Mouse (Mus musculus) lung, postnatal 0 days (tissue): Measurements from ENCODE around the gene Wbp2.

ENCODE experiments used
- CTCF ChIP-seq: IDR thresholded peaks from 2 replicates; pipeline ENCODE4 v1.5.1; 2016; ENCODE audit warnings: antibody characterized with exemption, mild to moderate bottlenecking
- EP300 ChIP-seq: IDR thresholded peaks from 2 replicates; pipeline ENCODE4 v1.6.1; 2016; ENCODE audit warnings: antibody characterized with exemption, mild to moderate bottlenecking, control low read depth

- TF ChIP-seq EP300 (no peak), CTCF (peak; percentile 57)
These were observed 45.9 kb upstream of the Wbp2 start for GRCm38 (mm10) chr11:116132366-116133333.
